Mouse (Mus musculus) spleen, adult 12 weeks (tissue): Measurements from ENCODE around the gene Gm6993.

Experiments used
- DNase-seq: peaks from one replicate; pipeline ENCODE4 v3.0.0; 2022; ENCODE audit warnings: low spot score

The Gm6993 gene

DNA sequence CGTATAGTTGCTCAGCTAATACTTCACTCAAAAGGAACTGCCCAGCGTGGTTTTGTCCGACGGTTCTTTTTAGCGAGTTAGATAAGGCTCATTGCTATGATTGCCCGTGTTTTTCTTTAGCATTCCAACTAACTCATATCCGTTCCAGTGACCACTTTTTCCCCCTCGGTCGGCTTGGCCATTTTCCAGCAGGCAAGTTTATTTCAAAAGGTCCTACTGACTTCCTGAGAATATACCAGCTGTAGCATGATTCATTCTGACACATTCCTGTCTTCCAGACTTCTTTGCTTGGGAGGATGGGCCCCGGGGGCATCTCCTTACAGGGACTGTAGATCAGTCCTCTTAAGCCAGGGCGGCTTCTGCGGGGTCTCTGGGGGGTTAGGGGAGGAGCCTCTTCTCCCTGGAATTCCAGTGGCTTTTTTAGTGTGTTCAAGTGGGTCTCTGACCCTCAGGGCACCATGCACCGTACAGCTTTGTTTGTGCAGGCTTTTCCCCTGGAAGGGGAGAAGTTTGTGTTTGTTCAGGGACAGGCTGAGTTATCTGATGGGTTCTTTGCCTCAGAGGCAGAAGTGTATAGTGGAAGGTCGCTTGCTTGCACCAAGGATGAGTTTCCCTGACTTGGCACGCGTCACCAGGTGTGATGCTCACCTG lies 30.9 kb downstream of the Gm6993 start:
- DNase-seq, result no peak

DNA sequence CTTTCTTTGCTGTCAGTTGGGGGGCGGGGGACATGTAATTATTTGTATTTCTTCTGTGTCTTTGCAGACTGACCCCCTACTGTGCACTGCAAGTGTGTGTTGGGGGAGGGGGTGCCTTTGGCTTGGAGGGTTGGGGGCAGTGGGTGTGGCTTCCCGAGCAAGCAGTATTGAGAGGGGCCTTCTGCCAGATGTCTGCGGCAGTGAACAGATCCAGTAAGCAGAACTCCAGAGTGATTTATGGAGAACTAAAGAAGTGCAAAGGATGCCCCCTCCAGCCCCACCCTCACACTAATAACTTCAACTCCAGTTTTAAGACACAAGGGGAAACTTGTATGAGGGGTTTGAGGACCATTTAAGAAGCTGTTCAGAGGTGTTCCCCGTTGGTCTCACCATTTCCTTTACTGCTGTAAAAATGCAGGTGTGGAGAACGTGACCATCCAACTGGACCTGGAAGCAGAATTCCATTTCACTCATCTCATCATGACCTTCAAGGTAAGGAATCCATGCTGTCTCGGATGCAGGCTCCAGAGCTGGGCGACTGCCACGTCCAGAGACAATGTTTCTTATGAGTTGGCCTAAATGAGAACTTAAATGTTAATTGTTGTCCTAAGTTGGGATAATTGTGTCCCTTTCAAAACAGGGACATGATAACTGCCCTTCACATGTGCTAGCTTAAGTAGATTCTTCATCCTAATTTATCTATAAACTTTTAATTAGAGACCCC lies 31.6 kb downstream of the Gm6993 start:
- no peak for DNase-seq

DNA sequence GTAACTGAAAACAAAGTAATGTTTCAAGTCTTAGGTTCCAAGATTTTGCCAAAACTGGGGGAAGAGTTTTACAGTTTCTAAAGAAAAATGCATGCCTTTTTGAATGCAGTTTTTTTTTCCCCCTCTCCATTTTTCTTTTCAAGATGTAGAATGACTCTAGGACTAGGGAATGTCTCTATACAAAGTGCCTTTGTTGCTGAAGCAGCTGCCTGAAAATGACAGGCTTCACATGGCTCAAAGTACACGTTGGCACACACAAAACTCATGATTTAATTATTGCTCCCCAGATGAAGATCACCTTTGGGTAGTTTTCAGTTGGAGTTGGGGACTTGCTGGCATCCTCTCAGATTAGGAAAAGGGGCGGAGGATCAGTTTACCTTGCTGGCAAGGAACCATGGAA lies 32.3 kb downstream of the Gm6993 start:
- no peak for DNase-seq

DNA sequence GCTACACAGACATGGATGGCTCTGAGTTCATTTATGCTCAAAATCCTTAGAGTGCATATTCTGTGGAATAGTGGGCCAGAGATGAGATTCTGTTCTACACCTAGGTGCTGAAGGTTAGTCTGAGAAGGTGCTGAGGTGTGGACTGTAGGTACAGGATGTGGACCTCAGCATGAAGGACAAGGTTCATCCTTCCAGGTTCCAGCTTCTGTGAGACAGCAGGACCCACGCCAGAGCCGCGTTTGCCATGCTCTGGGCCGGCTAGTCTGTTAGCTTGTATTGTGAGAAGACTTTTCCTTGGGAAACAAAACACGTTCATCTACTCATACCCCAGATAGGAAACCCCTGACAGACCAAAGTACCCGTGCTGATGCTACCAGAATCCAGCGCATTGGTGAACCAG lies 33.1 kb downstream of the Gm6993 start:
- no peak for DNase-seq

DNA sequence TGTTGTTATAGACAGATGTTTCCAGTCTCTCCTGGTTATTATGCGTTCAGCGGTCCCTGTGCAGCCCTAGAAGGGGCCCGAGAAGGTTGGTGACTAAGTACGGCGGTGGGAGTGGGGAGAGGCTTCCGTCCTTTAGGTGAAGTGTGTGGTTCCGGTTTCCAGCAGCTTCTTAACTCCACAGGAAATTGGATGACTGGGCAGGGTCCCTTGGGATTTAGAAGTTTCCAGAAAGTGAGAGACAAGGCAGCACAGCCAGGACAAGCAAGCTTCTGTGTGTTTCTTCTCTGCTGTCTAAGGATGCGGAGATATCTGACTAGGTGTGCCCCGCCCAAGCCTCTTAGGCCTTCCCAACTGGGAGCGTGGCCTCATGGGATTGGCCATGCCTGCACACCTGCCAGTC lies 34.8 kb downstream of the Gm6993 start:
- DNase-seq, result no peak

GRCm38 (mm10) chr12:31278270-31278669 lies 37.7 kb downstream of the Gm6993 start:
- no peak for DNase-seq

DNA sequence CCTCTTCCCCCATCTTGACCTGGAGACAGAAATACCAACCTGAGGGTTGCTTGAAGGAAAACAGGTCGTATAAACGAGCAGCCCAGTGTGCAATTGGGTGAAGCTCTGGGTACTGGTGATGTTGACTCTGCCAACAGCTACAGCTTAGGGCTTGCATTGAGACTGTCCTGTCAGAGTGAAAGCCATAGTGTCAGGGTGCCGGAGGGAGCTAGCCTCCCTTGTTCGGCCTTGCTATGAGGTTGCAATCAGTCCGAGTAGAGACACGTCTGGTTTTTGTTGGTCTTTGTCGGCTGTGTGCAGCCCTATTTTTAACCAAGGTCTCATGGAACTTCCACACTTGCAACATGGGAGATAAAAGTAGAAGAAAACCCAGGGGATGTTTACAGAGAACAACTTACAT lies 39.7 kb downstream of the Gm6993 start:
- no peak for DNase-seq

DNA sequence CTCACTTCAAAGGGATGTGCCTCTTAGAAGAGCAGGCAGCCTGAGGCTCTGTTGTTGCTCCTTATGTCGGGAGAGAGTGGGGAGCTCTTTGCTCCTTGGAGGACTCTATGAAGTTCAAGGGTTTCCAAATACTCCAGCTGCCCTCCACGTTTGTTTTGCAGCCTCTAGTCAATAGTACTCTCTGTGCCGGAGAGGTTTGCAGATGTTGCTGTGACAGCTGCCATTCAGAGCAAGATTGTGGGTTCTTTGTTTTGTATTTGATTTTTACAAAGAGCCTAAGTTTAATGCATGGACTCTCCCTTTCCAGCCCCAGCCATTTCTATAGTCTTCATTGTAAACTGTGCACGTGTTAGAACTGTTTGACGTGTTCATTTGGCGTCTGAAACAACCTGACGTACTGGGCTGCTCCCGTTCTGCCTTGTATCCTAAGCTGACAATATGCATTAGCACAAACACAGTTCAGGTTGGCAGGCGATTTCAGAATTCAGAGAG lies 40.6 kb downstream of the Gm6993 start:
- no peak for DNase-seq

DNA sequence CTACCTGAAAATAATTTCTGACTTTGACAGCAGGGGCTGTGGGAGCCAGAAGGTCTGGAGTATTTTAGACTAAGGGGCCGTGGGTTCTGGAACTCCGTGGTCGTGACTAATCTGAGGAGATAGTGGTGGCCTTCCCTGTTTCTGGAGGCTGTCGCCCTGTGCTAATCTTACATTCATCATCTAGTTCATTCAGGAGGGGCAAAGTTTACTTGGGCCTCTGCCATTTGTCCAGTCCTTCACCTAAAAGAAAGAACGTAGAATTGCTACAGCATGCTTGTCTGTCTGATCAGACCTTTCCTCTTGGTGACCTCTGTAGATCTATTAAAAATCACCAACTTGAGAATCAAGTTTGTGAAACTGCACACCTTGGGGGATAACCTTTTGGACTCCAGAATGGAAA lies 41.7 kb downstream of the Gm6993 start:
- no peak for DNase-seq

DNA sequence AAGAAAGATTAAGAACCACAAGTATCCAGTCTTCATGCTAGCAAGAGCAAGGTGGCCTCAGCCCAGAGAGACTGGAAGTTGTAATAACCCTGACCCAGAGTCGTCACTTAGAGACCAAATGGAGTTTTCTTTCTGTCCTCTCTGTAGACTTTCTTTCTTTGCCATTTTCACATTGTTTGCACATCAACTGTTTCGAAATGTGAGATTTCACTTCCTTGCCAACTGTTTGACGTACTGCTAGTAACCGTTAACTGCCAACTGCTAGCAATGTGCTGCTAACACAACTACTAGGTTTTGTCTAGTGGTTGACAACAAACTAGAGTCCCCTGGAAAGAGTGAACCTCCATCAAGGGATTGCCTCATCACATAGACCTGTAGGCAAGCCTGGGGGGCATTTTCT lies 42.6 kb downstream of the Gm6993 start:
- DNase-seq, result no peak

DNA sequence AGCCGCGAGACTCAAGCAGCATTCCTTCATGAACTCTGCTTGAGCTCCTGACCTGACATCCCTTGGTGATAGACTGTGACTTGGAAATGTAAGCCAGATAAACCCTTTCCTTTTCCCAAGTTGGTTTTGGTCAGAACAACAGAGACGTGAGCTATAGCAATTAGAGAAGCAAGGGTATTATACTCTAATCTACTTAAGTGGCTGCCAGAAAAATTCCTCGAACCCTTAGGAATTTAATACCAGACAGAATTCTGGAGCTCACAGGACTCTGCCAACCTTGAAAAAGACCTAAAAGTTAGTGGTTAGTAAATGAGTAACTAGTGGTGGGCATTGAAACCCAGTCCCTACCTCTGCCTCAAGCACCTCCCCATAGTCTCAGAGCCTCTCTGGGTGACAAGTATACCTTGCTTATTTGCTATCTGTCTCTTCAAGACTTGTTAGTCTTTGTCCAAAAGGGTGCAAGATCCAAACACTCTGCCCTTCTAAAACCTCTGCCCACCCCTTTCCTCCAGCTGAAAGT lies 43.1 kb downstream of the Gm6993 start:
- DNase-seq, result no peak

DNA sequence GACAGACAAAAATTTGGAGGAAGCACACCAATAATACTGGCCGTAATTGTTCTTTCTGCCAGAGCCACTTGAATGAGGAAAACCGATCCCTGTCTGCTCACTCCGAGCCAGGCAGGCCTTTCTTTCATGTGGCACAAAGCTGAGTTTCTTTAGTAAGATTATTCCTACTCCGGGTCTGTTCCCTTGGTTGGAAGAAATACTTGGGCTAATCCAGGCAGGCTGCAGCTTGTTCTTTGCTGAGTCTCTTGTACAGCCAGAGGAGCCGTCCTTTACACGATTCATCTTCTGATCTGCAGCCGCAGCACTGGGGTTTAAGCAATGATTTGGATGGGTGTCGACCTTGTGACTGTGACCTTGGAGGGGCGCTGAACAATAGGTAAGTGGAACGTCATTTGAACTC lies 48.5 kb downstream of the Gm6993 start:
- DNase-seq, result no peak
